Mouse (Mus musculus): Measurements from ENCODE around the gene Fthl17c. TPM values are rescaled to one million over a fixed set of nuclear protein-coding genes. Genes with fewer than 3 reads are reported as not detected.
"Not testable (repeated sequence)": the region's sequence is repeated elsewhere in the genome, so short reads cannot be mapped to it uniquely, and the experiment has no call there.

The Fthl17c gene
- polyA plus RNA-seq (2014; fragmentation: Nextera tagmentation; extraction: Ambion mirVana): not detected in 2 replicates

DNA sequence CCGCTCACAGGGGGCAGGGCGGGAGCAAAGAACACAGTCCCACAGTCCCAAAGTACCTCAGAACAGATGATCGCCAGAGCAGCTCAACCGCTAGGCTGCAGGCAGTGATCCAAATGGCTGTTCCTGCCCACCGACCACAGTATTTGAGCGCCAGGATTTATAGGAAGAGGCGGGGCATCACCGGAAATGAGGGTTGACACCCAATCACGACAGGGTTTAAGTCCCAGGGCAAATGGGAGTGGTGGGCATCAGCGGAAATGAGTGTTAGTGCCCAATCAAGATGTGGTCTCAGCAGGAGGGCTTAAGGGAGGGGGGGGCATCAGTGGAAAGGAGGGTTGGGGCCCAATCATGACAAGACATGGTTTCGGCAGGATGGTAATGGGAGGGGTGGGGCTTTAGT is at the start of gene Fthl17c:
TSS of gene Fthl17c (minus strand) at position 101 of the 400 bp plus-strand sequence.
- not testable (repeated sequence) for H3K36me3 ChIP-seq (replicated peaks; ENCODE audit: control insufficient read depth, insufficient read depth, low read depth, low read length); H3K4me1 ChIP-seq (ENCODE audit: control insufficient read depth, insufficient read depth, low read length); H3K27ac ChIP-seq (replicated peaks; ENCODE audit: low read depth, low read length); H3K4me3 ChIP-seq (ENCODE audit: low read depth, low read length); H3K9me3 ChIP-seq (replicated peaks; ENCODE audit: control insufficient read depth, low read length); H3K4me2 ChIP-seq (ENCODE audit: low read depth, low read length); DNase-seq (ENCODE audit: low spot score); H3K27me3 ChIP-seq (ENCODE audit: control insufficient read depth, insufficient read depth, low read length); ATAC-seq (replicated peaks; ENCODE audit: insufficient number of reproducible peaks, low FRiP score, low TSS enrichment, low read depth); H3K9ac ChIP-seq (replicated peaks; ENCODE audit: low read length)
- no CpG with 5 or more reads among the region's 11 CpGs for WGBS

DNA sequence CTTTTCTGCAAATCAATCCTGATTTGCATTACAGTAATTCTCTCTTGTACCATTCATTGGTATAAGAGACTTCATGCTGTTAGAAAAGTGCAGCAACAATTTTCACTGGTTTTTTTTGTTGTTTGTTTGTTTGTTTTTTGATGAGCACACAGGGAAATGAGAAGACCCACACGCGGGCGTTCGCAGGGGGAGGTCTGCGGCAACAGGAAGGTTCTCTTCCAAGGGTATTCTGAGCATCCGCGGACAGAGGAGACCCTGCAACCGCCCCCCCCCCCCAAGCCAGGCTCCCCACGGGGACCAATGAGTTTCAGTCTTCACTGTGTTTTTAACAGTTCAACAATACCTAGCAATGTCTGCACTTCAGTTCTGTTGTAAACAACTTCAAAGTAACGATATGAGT is 43.1 kb upstream of the Fthl17c start:
- H3K9me3 ChIP-seq (replicated peaks; ENCODE audit: control insufficient read depth, low read length): no peaks in the 10 kb centered on the region
- H3K27me3 ChIP-seq (ENCODE audit: control insufficient read depth, insufficient read depth, low read length): no peaks in the 10 kb centered on the region
- H3K9ac ChIP-seq (replicated peaks; ENCODE audit: low read length): no peak overlapping the region
- ATAC-seq (replicated peaks; ENCODE audit: insufficient number of reproducible peaks, low FRiP score, low TSS enrichment, low read depth) (no peak), DNase-seq (ENCODE audit: low spot score) (no peak)
- no peaks in the 10 kb centered on the region for H3K36me3 ChIP-seq (replicated peaks; ENCODE audit: control insufficient read depth, insufficient read depth, low read depth, low read length)
- no peak overlapping the region for H3K27ac ChIP-seq (replicated peaks; ENCODE audit: low read depth, low read length)
- H3K4me1 ChIP-seq (ENCODE audit: control insufficient read depth, insufficient read depth, low read length): no peaks in the 10 kb centered on the region
- H3K4me3 ChIP-seq (ENCODE audit: low read depth, low read length): no peak overlapping the region
- no peak overlapping the region for H3K4me2 ChIP-seq (ENCODE audit: low read depth, low read length)
- WGBS: 65% methylated on average over 10 of the region's 10 CpGs

DNA sequence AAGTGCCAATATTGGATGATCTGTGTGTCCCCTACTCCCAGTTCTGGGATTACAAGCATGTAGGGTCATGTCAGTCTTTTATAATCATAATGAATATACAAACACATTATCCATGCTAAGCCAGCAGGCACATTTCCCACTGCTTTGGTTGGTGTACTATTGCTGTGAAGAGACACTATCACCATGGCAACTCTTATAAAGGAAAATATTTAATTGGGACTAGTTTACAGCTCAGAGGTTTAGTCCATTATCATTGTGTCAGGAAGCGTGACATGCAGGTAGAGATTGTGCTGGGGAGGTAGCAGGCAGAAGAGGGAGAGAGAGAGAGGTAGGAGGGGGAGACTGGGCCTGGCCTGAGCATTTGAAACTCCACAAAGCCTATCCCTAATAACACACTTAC is 39.7 kb upstream of the Fthl17c start:
- no peak overlapping the region for H3K4me3 ChIP-seq (ENCODE audit: low read depth, low read length)
- H3K27me3 ChIP-seq (ENCODE audit: control insufficient read depth, insufficient read depth, low read length): no peaks in the 10 kb centered on the region
- H3K4me2 ChIP-seq (ENCODE audit: low read depth, low read length): no peak overlapping the region
- no peaks in the 10 kb centered on the region for H3K9me3 ChIP-seq (replicated peaks; ENCODE audit: control insufficient read depth, low read length)
- WGBS: 85% methylated on average over 1 of the region's 1 CpGs
- ATAC-seq (replicated peaks; ENCODE audit: insufficient number of reproducible peaks, low FRiP score, low TSS enrichment, low read depth): no peak
- no peak overlapping the region for H3K9ac ChIP-seq (replicated peaks; ENCODE audit: low read length)
- H3K27ac ChIP-seq (replicated peaks; ENCODE audit: low read depth, low read length): no peak overlapping the region
- H3K36me3 ChIP-seq (replicated peaks; ENCODE audit: control insufficient read depth, insufficient read depth, low read depth, low read length): no peaks in the 10 kb centered on the region
- H3K4me1 ChIP-seq (ENCODE audit: control insufficient read depth, insufficient read depth, low read length): no peaks in the 10 kb centered on the region
- DNase-seq (ENCODE audit: low spot score): no peak

DNA sequence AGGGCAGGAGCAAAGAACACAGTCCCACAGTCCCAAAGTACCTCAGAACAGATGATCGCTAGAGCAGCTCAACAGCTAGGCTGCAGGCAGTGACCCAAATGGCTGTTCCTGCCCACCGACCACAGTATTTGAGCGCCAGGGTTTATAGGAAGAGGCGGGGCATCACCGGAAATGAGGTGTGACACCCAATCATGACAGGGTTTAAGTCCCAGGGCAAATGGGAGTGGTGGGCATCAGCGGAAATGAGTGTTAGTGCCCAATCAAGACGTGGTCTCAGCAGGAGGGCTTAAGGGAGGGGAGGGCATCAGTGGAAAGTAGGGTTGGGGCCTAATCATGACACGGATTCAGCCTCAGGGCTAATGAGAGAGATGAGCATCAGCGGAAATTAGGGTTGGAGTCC is 10.3 kb upstream of the Fthl17c start, which contains the start of gene Fthl17d:
TSS of gene Fthl17d (minus strand) at position 101 of the 400 bp plus-strand sequence.
- H3K27ac ChIP-seq (replicated peaks; ENCODE audit: low read depth, low read length); H3K9ac ChIP-seq (replicated peaks; ENCODE audit: low read length); DNase-seq (ENCODE audit: low spot score); ATAC-seq (replicated peaks; ENCODE audit: insufficient number of reproducible peaks, low FRiP score, low TSS enrichment, low read depth); H3K4me3 ChIP-seq (ENCODE audit: low read depth, low read length); H3K9me3 ChIP-seq (replicated peaks; ENCODE audit: control insufficient read depth, low read length); H3K4me2 ChIP-seq (ENCODE audit: low read depth, low read length); H3K27me3 ChIP-seq (ENCODE audit: control insufficient read depth, insufficient read depth, low read length); H3K36me3 ChIP-seq (replicated peaks; ENCODE audit: control insufficient read depth, insufficient read depth, low read depth, low read length); H3K4me1 ChIP-seq (ENCODE audit: control insufficient read depth, insufficient read depth, low read length): not testable (repeated sequence)
- WGBS: no CpG with 5 or more reads among the region's 9 CpGs

DNA sequence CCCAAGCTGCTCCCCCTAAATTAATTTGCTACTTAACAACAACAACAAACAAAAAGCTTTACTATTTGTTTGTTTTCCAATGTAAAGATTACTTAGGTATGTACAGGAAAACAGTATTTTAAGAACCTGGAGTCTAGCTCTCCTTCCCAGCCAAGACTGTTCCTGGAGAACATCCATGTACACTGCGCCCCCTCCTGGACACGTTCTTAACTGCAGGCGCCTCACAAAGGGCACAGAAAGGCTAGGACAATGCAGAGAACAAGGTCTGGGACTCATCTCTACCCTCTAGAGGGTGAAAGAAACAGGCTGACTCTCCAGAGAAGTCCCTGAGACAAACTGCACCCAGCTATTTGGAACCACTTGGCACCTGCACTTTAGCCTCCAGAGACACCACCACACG is 11.7 kb downstream of the Fthl17c start:
- H3K36me3 ChIP-seq (replicated peaks; ENCODE audit: control insufficient read depth, insufficient read depth, low read depth, low read length); H3K27me3 ChIP-seq (ENCODE audit: control insufficient read depth, insufficient read depth, low read length); ATAC-seq (replicated peaks; ENCODE audit: insufficient number of reproducible peaks, low FRiP score, low TSS enrichment, low read depth); H3K4me2 ChIP-seq (ENCODE audit: low read depth, low read length); DNase-seq (ENCODE audit: low spot score); H3K9ac ChIP-seq (replicated peaks; ENCODE audit: low read length); H3K9me3 ChIP-seq (replicated peaks; ENCODE audit: control insufficient read depth, low read length); H3K4me1 ChIP-seq (ENCODE audit: control insufficient read depth, insufficient read depth, low read length); H3K4me3 ChIP-seq (ENCODE audit: low read depth, low read length); H3K27ac ChIP-seq (replicated peaks; ENCODE audit: low read depth, low read length): not testable (repeated sequence)
- WGBS: 35% methylated on average over 4 of the region's 4 CpGs

DNA sequence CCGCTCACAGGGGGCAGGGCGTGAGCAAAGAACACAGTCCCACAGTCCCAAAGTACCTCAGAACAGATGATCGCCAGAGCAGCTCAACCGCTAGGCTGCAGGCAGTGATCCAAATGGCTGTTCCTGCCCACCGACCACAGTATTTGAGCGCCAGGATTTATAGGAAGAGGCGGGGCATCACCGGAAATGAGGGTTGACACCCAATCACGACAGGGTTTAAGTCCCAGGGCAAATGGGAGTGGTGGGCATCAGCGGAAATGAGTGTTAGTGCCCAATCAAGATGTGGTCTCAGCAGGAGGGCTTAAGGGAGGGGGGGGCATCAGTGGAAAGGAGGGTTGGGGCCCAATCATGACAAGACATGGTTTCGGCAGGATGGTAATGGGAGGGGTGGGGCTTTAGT is 13.5 kb downstream of the Fthl17c start, which contains the start of gene Fthl17b:
TSS of gene Fthl17b (minus strand) at position 101 of the 400 bp plus-strand sequence.
- H3K9ac ChIP-seq (replicated peaks; ENCODE audit: low read length); H3K9me3 ChIP-seq (replicated peaks; ENCODE audit: control insufficient read depth, low read length); H3K4me3 ChIP-seq (ENCODE audit: low read depth, low read length); H3K27me3 ChIP-seq (ENCODE audit: control insufficient read depth, insufficient read depth, low read length); H3K4me2 ChIP-seq (ENCODE audit: low read depth, low read length); H3K4me1 ChIP-seq (ENCODE audit: control insufficient read depth, insufficient read depth, low read length); DNase-seq (ENCODE audit: low spot score); H3K36me3 ChIP-seq (replicated peaks; ENCODE audit: control insufficient read depth, insufficient read depth, low read depth, low read length); H3K27ac ChIP-seq (replicated peaks; ENCODE audit: low read depth, low read length); ATAC-seq (replicated peaks; ENCODE audit: insufficient number of reproducible peaks, low FRiP score, low TSS enrichment, low read depth): not testable (repeated sequence)
- 91% methylated on average over 4 of the region's 11 CpGs for WGBS

DNA sequence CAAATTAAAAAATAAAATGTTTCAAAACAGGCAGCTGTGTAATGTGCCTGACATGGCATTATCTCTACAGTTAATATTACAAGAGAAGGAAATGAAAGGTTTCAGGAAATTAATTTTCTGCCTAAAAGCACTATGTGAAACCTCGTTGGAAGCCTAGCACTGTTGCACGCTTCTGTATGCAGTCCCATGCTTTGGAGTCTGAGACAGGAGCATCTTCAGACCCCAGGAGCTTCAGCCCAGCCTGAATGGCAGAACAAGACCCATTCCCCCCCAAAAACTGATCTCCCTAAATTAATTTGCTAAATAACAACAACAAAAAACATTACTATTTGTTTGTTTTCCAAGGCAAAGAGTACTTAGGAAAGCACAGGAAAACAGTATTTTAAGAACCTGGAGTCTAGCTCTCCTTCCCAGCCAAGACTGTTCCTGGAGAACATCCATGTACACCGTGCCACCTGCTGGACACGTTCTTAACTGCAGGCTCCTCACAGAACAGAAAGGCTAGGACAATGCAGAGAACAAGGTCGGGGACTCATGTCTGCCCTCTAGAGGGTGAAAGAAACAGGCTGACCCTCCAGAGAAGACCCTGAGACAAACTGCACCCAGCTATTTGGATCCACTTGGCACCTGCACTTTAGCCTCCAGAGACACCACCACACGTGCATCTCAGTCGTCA is 28.1 kb downstream of the Fthl17c start:
- 18% methylated on average over 7 of the region's 7 CpGs for whole genome bisulfite sequencing
- H3K4me3 ChIP-seq (ENCODE audit: low read depth, low read length); H3K4me2 ChIP-seq (ENCODE audit: low read depth, low read length); H3K27me3 ChIP-seq (ENCODE audit: control insufficient read depth, insufficient read depth, low read length); H3K27ac ChIP-seq (replicated peaks; ENCODE audit: low read depth, low read length); H3K36me3 ChIP-seq (replicated peaks; ENCODE audit: control insufficient read depth, insufficient read depth, low read depth, low read length); H3K4me1 ChIP-seq (ENCODE audit: control insufficient read depth, insufficient read depth, low read length); H3K9ac ChIP-seq (replicated peaks; ENCODE audit: low read length); H3K9me3 ChIP-seq (replicated peaks; ENCODE audit: control insufficient read depth, low read length): not testable (repeated sequence)
- ATAC-seq (replicated peaks; ENCODE audit: insufficient number of reproducible peaks, low FRiP score, low TSS enrichment, low read depth) (0 out of 2 replicates have a peak, but pooled peaks have one; percentile 80), DNase-seq (ENCODE audit: low spot score) (peak; percentile 82)

DNA sequence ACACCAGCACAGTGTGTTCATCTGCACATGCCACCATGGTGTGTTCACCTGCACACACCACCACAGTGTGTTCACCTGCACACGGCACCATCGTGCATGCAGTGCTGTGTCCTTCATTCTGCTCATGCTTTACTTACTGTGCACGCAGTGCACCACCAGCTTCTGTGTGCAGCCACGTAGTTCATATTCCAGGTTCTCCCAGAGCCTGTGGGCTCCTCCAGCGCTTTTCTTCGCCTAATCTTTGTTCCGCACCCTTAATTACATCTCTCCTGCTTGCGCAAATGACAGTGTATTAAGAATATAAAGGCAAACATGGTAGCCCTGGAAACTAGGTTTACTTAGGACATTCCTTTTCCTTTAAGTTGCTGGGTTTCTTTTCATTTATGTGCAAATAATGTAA is 32.3 kb downstream of the Fthl17c start:
- Histone ChIP-seq H3K36me3 (replicated peaks; ENCODE audit: control insufficient read depth, insufficient read depth, low read depth, low read length) (no peaks in the 10 kb centered on the region), H3K4me1 (ENCODE audit: control insufficient read depth, insufficient read depth, low read length) (no peaks in the 10 kb centered on the region), H3K4me3 (ENCODE audit: low read depth, low read length) (no peak overlapping the region), H3K4me2 (ENCODE audit: low read depth, low read length) (no peak overlapping the region), H3K9me3 (replicated peaks; ENCODE audit: control insufficient read depth, low read length) (no peaks in the 10 kb centered on the region), H3K27ac (replicated peaks; ENCODE audit: low read depth, low read length) (no peak overlapping the region), H3K27me3 (ENCODE audit: control insufficient read depth, insufficient read depth, low read length) (no peaks in the 10 kb centered on the region), H3K9ac (replicated peaks; ENCODE audit: low read length) (no peak overlapping the region)
- ATAC-seq (replicated peaks; ENCODE audit: insufficient number of reproducible peaks, low FRiP score, low TSS enrichment, low read depth): no peak
- no peak for DNase-seq (ENCODE audit: low spot score)
- 78% methylated on average over 8 of the region's 8 CpGs for WGBS

All from embryonic facial prominence, embryonic 11.5 days (tissue).